Mouse (Mus musculus) MEL (cell line): ENCODE data around the gene Snrpd3.

Experiments used
- CHD1 ChIP-seq: IDR thresholded peaks from 2 replicates; pipeline ENCODE4 v1.6.1; 2012; ENCODE audit warnings: low read depth, mild to moderate bottlenecking, inconsistent platforms, low read length, improper control_type of control experiment
- CHD2 ChIP-seq: IDR thresholded peaks from 2 replicates; pipeline ENCODE4 v1.6.1; 2011; ENCODE audit warnings: low read length, improper control_type of control experiment
- CTCF ChIP-seq, 3 experiments: IDR thresholded peaks in 2 of 3; conservative IDR thresholded peaks in 1 of 3; 2 replicates each; pipeline ENCODE4 v1.5.1; 2011 to 2012; ENCODE audit warnings: low read length in 3 of 3, low read depth in 2 of 3, mild to moderate bottlenecking in 2 of 3, improper control_type of control experiment in 1 of 3, inconsistent platforms in 1 of 3, mixed read lengths in 1 of 3, moderate library complexity in 1 of 3; ENCODE audit not compliant: control insufficient read depth in 1 of 3, insufficient read depth in 1 of 3, poor library complexity in 1 of 3, severe bottlenecking in 1 of 3
- EP300 ChIP-seq, 2 experiments: IDR thresholded peaks; 2 replicates each; pipeline ENCODE4 v1.6.1; 2011; ENCODE audit warnings: improper control_type of control experiment in 2 of 2, low read length in 2 of 2, low read depth in 1 of 2, mild to moderate bottlenecking in 1 of 2
- MAFK ChIP-seq: IDR thresholded peaks from 2 replicates; pipeline ENCODE4 v1.6.1; 2011; ENCODE audit warnings: low read depth, mild to moderate bottlenecking, low read length, improper control_type of control experiment, borderline replicate concordance
- MAZ ChIP-seq: IDR thresholded peaks from 2 replicates; pipeline ENCODE4 v1.6.1; 2012; ENCODE audit warnings: low read depth, mild to moderate bottlenecking, inconsistent platforms, low read length, improper control_type of control experiment
- MXI1 ChIP-seq: IDR thresholded peaks from 2 replicates; pipeline ENCODE4 v1.6.1; 2011; ENCODE audit warnings: mild to moderate bottlenecking, low read depth, low read length, improper control_type of control experiment
- MYC ChIP-seq: IDR thresholded peaks from 2 replicates; pipeline ENCODE4 v1.6.1; 2011; ENCODE audit warnings: low read depth, mild to moderate bottlenecking, low read length, improper control_type of control experiment, moderate library complexity
- POLR2A ChIP-seq, 2 experiments: IDR thresholded peaks; 2 replicates each; pipeline ENCODE4 v1.6.1; 2011 to 2012; ENCODE audit warnings: low read length in 2 of 2, mild to moderate bottlenecking in 2 of 2, control low read depth in 1 of 2, improper control_type of control experiment in 1 of 2, low read depth in 1 of 2, moderate library complexity in 1 of 2; ENCODE audit not compliant: control insufficient read depth in 1 of 2, insufficient read depth in 1 of 2, poor library complexity in 1 of 2
- POLR2AphosphoS2 ChIP-seq: IDR thresholded peaks from 2 replicates; pipeline ENCODE4 v1.6.1; 2011; ENCODE audit warnings: low read length, improper control_type of control experiment
- TBP ChIP-seq: IDR thresholded peaks from 2 replicates; pipeline ENCODE4 v1.8.0; 2011; ENCODE audit warnings: low read depth, low read length, improper control_type of control experiment
- ZNF384 ChIP-seq: IDR thresholded peaks from 2 replicates; pipeline ENCODE4 v1.6.1; 2012; ENCODE audit warnings: low read depth, mild to moderate bottlenecking, inconsistent platforms, low read length, improper control_type of control experiment

DNA sequence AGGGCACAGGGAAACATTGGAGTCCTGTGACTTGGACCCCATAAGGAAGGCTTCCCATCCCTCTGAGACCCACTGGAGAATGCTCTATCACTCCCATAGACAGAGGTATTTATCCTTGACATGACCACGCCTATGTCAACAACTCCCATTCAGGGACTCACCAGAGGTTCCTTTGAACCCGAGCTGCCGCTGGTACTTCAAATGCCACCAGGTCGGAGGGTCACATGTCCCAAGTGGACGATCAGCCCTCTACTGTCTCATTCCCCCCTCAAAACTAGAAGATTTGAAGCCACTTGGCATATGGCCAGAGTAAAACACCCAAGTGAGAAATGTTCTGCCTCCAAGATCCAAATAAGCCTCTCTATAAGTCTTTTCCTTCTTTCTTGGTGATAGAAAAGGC, 42.8 kb upstream of the Snrpd3 start:
- TF ChIP-seq CTCF (IDR thresholded peaks at IDR 0.05 in 2 of 3, conservative IDR thresholded peaks at IDR 0.05 in 1 of 3; ENCODE audit: control insufficient read depth in 1 of 3, insufficient read depth in 1 of 3, low read depth in 2 of 3, low read length in 3 of 3, poor library complexity in 1 of 3, severe bottlenecking in 1 of 3) (no peak), EP300 (IDR thresholded peaks at IDR 0.05; ENCODE audit: low read depth in 1 of 2, low read length in 2 of 2) (no peak), CHD1 (no peak), MXI1 (no peak), MAZ (no peak), POLR2A (IDR thresholded peaks at IDR 0.05; ENCODE audit: control insufficient read depth in 1 of 2, insufficient read depth in 1 of 2, low read depth in 1 of 2, low read length in 2 of 2, poor library complexity in 1 of 2) (no peak), TBP (no peak), CHD2 (no peak), MAFK (no peak), MYC (no peak), POLR2AphosphoS2 (no peak), ZNF384 (no peak)
